Mouse (Mus musculus) layer of hippocampus, adult 11-12 months (tissue): ENCODE measurements at regions not wholly inside any gene's neighbourhood (a gene's known extent, or its start where the extent isn't known, plus 50 kb on each side); places are given as distances from the start of the nearest gene placed in this dataset.

Source experiments
- DNase-seq: peaks from one replicate; pipeline ENCODE4 v3.0.0; 2022; ENCODE audit warnings: low spot score

GRCm38 (mm10) chr2:128301709-128302108, 175.9 kb downstream of the Bcl2l11 start:
- no peak for DNase-seq

GRCm38 (mm10) chr2:128304063-128304712, 178.3 kb downstream of the Bcl2l11 start:
- DNase-seq, result no peak

GRCm38 (mm10) chr2:128306693-128307092, 180.9 kb downstream of the Bcl2l11 start:
- no peak for DNase-seq

GRCm38 (mm10) chr2:128309541-128310030, 183.7 kb downstream of the Bcl2l11 start:
- DNase-seq, result no peak

- DNase-seq, result peak; percentile 81
Observed at GRCm38 (mm10) chr2:128310081-128310480, 184.2 kb downstream of the Bcl2l11 start.

GRCm38 (mm10) chr2:128312084-128312594, 186.3 kb downstream of the Bcl2l11 start:
- DNase-seq, result peak; percentile 54

GRCm38 (mm10) chr2:128312659-128313581, 187.1 kb downstream of the Bcl2l11 start:
- DNase-seq, result no peak

GRCm38 (mm10) chr2:128313582-128313918, 187.7 kb downstream of the Bcl2l11 start:
- no peak for DNase-seq

- DNase-seq, result no peak
Observed at GRCm38 (mm10) chr2:128313948-128314347, 188.1 kb downstream of the Bcl2l11 start.

- DNase-seq, result no peak
Observed at GRCm38 (mm10) chr2:128316516-128316915, 190.7 kb downstream of the Bcl2l11 start.

- DNase-seq, result no peak
Observed at GRCm38 (mm10) chr2:128318266-128318665, 192.4 kb downstream of the Bcl2l11 start.

GRCm38 (mm10) chr2:128318956-128319355, 193.1 kb downstream of the Bcl2l11 start:
- DNase-seq, result no peak

GRCm38 (mm10) chr2:128321475-128321874, 195.6 kb downstream of the Bcl2l11 start:
- no peak for DNase-seq

- DNase-seq, result peak; percentile 45
Observed at GRCm38 (mm10) chr2:128324256-128325096, 198.6 kb downstream of the Bcl2l11 start.

- DNase-seq, result no peak
Observed at GRCm38 (mm10) chr2:128325097-128325421, 199.2 kb downstream of the Bcl2l11 start.

- DNase-seq, result no peak
Observed at GRCm38 (mm10) chr2:128325456-128325855, 199.6 kb downstream of the Bcl2l11 start.

GRCm38 (mm10) chr2:128330833-128331232, 205.0 kb downstream of the Bcl2l11 start:
- DNase-seq, result no peak

- no peak for DNase-seq
Observed at GRCm38 (mm10) chr2:128331275-128331674, 205.4 kb downstream of the Bcl2l11 start.

- DNase-seq, result no peak
Observed at GRCm38 (mm10) chr2:128331681-128332080, 205.8 kb downstream of the Bcl2l11 start.

- DNase-seq, result no peak
Observed at GRCm38 (mm10) chr2:128333401-128334142, 207.7 kb downstream of the Bcl2l11 start.

- no peak for DNase-seq
Observed at GRCm38 (mm10) chr2:128334143-128334470, 208.3 kb downstream of the Bcl2l11 start.
